Mouse (Mus musculus) midbrain, postnatal 0 days (tissue): Measurements from ENCODE around the gene Dio1. TPM values are rescaled to one million over a fixed set of nuclear protein-coding genes. Genes with fewer than 3 reads are reported as not detected.

Experiments used
- ATAC-seq: fragments of 200-750 bp; cut with Nextera tagmentation; 2 replicates; pipeline ENCODE4 v1.8.0; 2017; ENCODE audit warnings: moderate number of reproducible peaks, mild to moderate bottlenecking, moderate TSS enrichment, moderate library complexity; ENCODE audit not compliant: low FRiP score
- DNase-seq: peaks from one replicate; pipeline ENCODE4 v3.0.0-alpha.2; 2015; ENCODE audit warnings: low spot score
- H3K27ac ChIP-seq: fragments of 300-500 bp; sonication (generic); 2 replicates; pipeline ENCODE4 v1.5.1; 2014; ENCODE audit warnings: low read depth, mild to moderate bottlenecking, low read length, mixed read lengths
- H3K27me3 ChIP-seq: fragments of 300-500 bp; sonication (generic); 2 replicates; pipeline ENCODE4 v1.6.1; 2014; ENCODE audit warnings: low read length, control low read depth, mixed read lengths; ENCODE audit not compliant: insufficient read depth
- H3K36me3 ChIP-seq: fragments of 300-500 bp; sonication (generic); 2 replicates; pipeline ENCODE4 v1.6.1; 2014; ENCODE audit warnings: low read length, control low read depth, mixed read lengths; ENCODE audit not compliant: insufficient read depth
- H3K4me1 ChIP-seq: fragments of 300-500 bp; sonication (generic); 2 replicates; pipeline ENCODE4 v1.6.1; 2014; ENCODE audit warnings: mild to moderate bottlenecking, control low read depth, antibody characterized with exemption, low read length, mixed read lengths; ENCODE audit not compliant: insufficient read depth
- H3K4me2 ChIP-seq: fragments of 300-500 bp; sonication (generic); 2 replicates; pipeline ENCODE4 v1.6.1; 2014; ENCODE audit warnings: low read depth, mild to moderate bottlenecking, low read length, mixed read lengths; ENCODE audit not compliant: poor library complexity, severe bottlenecking
- H3K4me3 ChIP-seq: fragments of 300-500 bp; sonication (generic); 2 replicates; pipeline ENCODE4 v1.5.1; 2014; ENCODE audit warnings: low read depth, mild to moderate bottlenecking, low read length, moderate library complexity
- H3K9ac ChIP-seq: fragments of 300-500 bp; sonication (generic); replicated peaks from 2 replicates; pipeline ENCODE4 v1.6.1; 2014; ENCODE audit warnings: mild to moderate bottlenecking, low read length, moderate library complexity, mixed read lengths; ENCODE audit not compliant: poor library complexity, severe bottlenecking
- H3K9me3 ChIP-seq: fragments of 300-500 bp; sonication (generic); 2 replicates; pipeline ENCODE4 v1.6.1; 2016; ENCODE audit warnings: low read length, control low read depth
- CTCF ChIP-seq: IDR thresholded peaks from 2 replicates; pipeline ENCODE4 v1.5.1; 2016; ENCODE audit warnings: antibody characterized with exemption, mild to moderate bottlenecking
- WGBS: fragments of 180-500 bp; shearing (Covaris S2); extraction: QIAGEN DNeasy Blood & Tissue Kit; methylation state at CpG from one replicate; pipeline ENCODE4 v1.1.7; 2014; 5-methylcytosine and 5-hydroxymethylcytosine counted together
- polyA plus RNA-seq: library from polyadenylated mRNA; unstranded; fragments of >200 nt; fragmentation: Nextera tagmentation; extraction: Ambion mirVana; gene quantifications from 2 replicates; pipeline ENCODE4 v1.2.1, GENCODE M21; 2015
- total RNA-seq: library from RNA; depleted of rRNA; stranded (reverse); fragments of >200 nt; gene quantifications from 2 replicates; pipeline ENCODE4 v1.2.3, GENCODE M21; 2014

Dio1 gene
- total and polyA plus RNA-seq, 2 experiments from 2014 or later: not detected

GRCm38 (mm10) chr4:107254414-107254813, 52.6 kb downstream of the Dio1 start:
- peaks cover 4% of the 10 kb centered on the region; the same call in 1 of the 2 replicates for H3K4me1 ChIP-seq
- peak overlapping the region; percentile 62 for H3K4me2 ChIP-seq
- H3K36me3 ChIP-seq: no peaks in the 10 kb centered on the region
- TF ChIP-seq CTCF: no peak
- WGBS: 7% methylated on average over 3 of the region's 3 CpGs
- peak overlapping the region; percentile 85 for H3K27ac ChIP-seq
- H3K4me3 ChIP-seq: peak overlapping the region; percentile 89
- no peak for ATAC-seq
- H3K9ac ChIP-seq: peak overlapping the region; percentile 84
- H3K9me3 ChIP-seq: no peaks in the 10 kb centered on the region
- DNase-seq: peak; percentile 55
- no peaks in the 10 kb centered on the region for H3K27me3 ChIP-seq

- Histone ChIP-seq H3K4me2 (peak within 1 kb of the TSS; percentile 62), H3K4me1 (peaks cover 5% of the 10 kb centered on the region; the same call in 1 of the 2 replicates), H3K36me3 (no peaks in the 10 kb centered on the region), H3K9ac (peak within 1 kb of the TSS; percentile 84), H3K27ac (peak within 1 kb of the TSS; percentile 85), H3K9me3 (no peaks in the 10 kb centered on the region), H3K4me3 (peak within 1 kb of the TSS; percentile 89), H3K27me3 (no peaks in the 10 kb centered on the region)
- peak; percentile 95 for DNase-seq
- ATAC-seq: peak; percentile 94
- peak; percentile 58 for TF ChIP-seq CTCF
- under 1% methylated on average over 95 of the region's 101 CpGs for WGBS
Measured at GRCm38 (mm10) chr4:107253125-107254091, 53.6 kb downstream of the Dio1 start, which contains the start of the genes Lrrc42 and Hspb11. TSS of gene Lrrc42 (minus strand) at chr4:107253532. TSS of gene Hspb11 (plus strand) at chr4:107253593.

GRCm38 (mm10) chr4:107252522-107252921, 54.4 kb downstream of the Dio1 start:
- TF ChIP-seq CTCF: no peak
- H3K9me3 ChIP-seq: no peaks in the 10 kb centered on the region
- no peak for ATAC-seq
- H3K36me3 ChIP-seq: no peaks in the 10 kb centered on the region
- no peaks in the 10 kb centered on the region for H3K27me3 ChIP-seq
- H3K4me2 ChIP-seq: peak overlapping the region; percentile 62
- peak overlapping the region; percentile 89 for H3K4me3 ChIP-seq
- peaks cover 5% of the 10 kb centered on the region; the same call in 1 of the 2 replicates for H3K4me1 ChIP-seq
- no peak for DNase-seq
- peak overlapping the region; percentile 84 for H3K9ac ChIP-seq
- WGBS: under 1% methylated on average over 11 of the region's 11 CpGs
- H3K27ac ChIP-seq: peak overlapping the region; percentile 85

GRCm38 (mm10) chr4:107250494-107250893, 56.5 kb downstream of the Dio1 start:
- 16% methylated on average over 4 of the region's 4 CpGs for WGBS
- no peak for ATAC-seq

DNA sequence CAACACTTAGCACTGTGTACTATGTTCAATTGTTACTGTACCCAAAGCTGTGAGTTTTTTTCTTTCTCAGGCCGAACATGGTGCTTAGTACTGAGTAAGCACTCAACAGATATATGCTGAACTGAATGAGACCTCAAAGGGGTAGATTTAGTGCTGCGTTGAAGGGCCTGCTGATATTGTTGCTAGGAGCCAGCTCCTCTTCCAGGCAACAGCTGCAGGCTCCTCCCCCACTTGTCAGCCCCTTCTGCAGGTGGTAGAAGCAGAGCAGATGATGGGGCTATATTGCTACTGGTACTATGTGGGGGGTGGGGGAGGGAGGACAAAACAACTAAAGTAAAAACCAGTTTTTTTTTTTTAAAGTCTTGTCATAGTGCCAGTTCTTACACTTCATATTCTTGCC, 57.5 kb downstream of the Dio1 start:
- no peak for TF ChIP-seq CTCF
- 0 out of 2 replicates have a peak, but pooled peaks cover 4% of the 10 kb centered on the region for H3K36me3 ChIP-seq
- H3K27me3 ChIP-seq: no peaks in the 10 kb centered on the region
- no peak overlapping the region for H3K9ac ChIP-seq
- WGBS: 30% methylated on average over 2 of the region's 2 CpGs
- ATAC-seq (no peak), DNase-seq (no peak)
- H3K27ac ChIP-seq: no peak overlapping the region
- no peak overlapping the region for H3K4me3 ChIP-seq
- H3K9me3 ChIP-seq: no peaks in the 10 kb centered on the region
- H3K4me1 ChIP-seq: peaks cover 5% of the 10 kb centered on the region; the same call in 1 of the 2 replicates
- H3K4me2 ChIP-seq: no peak overlapping the region

More at GRCm38 (mm10) chr4:107250494-107250893, 56.5 kb downstream of the Dio1 start:
- Histone ChIP-seq H3K4me3 (no peak overlapping the region), H3K27ac (no peak overlapping the region), H3K4me2 (no peak overlapping the region), H3K27me3 (no peaks in the 10 kb centered on the region), H3K9me3 (no peaks in the 10 kb centered on the region), H3K9ac (no peak overlapping the region), H3K4me1 (peaks cover 5% of the 10 kb centered on the region; the same call in 1 of the 2 replicates), H3K36me3 (0 out of 2 replicates have a peak, but pooled peaks cover 4% of the 10 kb centered on the region)
- TF ChIP-seq CTCF: peak; percentile 86
- peak; percentile 79 for DNase-seq

DNA sequence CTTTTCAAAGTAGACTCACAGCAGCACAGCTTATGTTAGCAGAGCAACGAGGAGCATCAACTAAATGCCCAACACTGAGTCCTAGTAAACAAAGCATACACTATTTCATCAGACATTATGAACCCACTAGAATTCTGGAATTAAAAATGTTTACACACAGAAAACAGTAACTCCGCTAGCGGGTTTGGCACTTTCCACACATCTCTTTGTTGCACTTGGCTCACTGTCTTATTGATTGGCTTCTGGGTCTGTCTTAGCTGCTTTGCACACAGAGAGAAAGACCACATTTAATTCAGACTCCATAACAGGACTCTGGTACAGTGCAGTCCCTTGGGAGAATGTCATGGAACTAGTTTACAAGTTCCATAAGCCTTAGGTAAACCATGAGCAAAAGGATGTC, 58.9 kb downstream of the Dio1 start:
- Histone ChIP-seq H3K9ac (no peak overlapping the region), H3K4me3 (no peak overlapping the region), H3K9me3 (no peaks in the 10 kb centered on the region), H3K4me2 (no peak overlapping the region), H3K36me3 (peaks cover 4% of the 10 kb centered on the region; the same call in 1 of the 2 replicates), H3K27me3 (no peaks in the 10 kb centered on the region), H3K4me1 (peaks cover 5% of the 10 kb centered on the region; the same call in 1 of the 2 replicates), H3K27ac (no peak overlapping the region)
- TF ChIP-seq CTCF: no peak
- DNase-seq (no peak), ATAC-seq (no peak)
- 74% methylated on average over 3 of the region's 3 CpGs for WGBS
